Mouse (Mus musculus): Measurements from ENCODE around the gene Tead2.
A peak's percentile ranks its signal among the peaks of the same experiment; 100 is the strongest.
"Not testable (repeated sequence)": the region's sequence is repeated elsewhere in the genome, so short reads cannot be mapped to it uniquely, and the experiment has no call there.

Gene Tead2

DNA sequence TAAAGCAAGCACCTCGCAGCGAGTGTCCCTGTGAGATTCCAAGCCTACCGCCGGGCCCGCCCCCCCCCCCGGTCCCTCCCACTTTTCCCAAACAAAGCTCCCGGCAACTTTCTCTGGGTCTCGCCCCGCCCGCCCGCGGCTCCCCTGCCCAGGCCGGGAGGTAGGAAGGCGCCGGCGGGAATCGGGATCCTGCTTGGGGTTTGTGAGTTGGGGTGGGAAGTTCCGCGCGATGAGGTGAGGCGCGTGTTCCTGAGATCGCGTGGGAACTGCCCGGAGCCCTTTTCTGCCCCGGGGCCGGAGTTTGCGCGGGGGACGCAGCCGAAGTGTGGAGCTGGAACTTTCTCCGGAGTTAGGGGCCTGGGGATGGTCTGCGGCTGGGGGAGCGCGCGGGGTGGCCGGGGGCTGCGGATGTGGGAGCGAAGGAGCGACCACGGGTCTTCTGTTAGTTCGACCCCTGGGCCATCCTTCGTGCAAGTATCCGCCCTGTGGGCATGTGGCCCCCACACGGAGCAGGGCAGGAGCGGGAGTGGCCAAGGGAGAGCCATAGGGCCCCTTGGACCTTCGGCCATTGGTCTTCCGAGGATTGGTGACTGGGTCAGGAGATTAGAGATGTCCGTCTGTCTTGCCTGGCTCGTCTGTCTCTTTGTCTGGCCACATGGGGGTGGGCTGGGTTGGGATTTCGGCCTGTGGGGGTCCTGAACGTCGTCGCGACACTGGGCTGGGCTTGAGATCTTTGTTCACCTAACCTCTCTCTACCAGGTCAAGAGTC, at the start of gene Tead2:
Gene Tead2, plus strand, starts transcription at position 81 of the 769 bp plus-strand sequence.
- no peak for DNase-seq (ENCODE audit: low spot score in 2 of 2)

DNA sequence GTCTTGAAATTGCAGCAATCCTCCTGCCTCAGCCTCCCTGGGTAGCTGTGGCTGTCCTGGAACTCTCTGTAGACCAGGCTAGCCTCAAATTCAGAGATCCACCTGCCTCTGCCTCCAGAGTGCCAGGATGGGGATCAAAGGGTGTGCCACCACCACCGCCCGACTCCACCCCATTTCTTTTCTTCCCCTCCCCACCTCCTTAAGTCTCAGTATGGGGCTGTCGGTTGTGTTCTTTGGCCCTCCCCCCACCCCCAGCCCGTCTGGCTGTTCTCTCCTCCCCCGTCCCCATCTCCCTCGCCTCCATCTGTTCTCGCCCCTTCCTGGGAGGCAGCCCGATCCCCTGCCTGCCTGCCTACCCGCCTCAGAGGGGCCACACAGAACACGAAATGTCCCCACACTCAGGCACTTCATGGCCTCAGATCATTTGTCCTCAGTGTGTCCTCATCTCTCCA, 48.6 kb upstream of the Tead2 start:
- no peak for DNase-seq (ENCODE audit: low spot score in 2 of 2)

DNA sequence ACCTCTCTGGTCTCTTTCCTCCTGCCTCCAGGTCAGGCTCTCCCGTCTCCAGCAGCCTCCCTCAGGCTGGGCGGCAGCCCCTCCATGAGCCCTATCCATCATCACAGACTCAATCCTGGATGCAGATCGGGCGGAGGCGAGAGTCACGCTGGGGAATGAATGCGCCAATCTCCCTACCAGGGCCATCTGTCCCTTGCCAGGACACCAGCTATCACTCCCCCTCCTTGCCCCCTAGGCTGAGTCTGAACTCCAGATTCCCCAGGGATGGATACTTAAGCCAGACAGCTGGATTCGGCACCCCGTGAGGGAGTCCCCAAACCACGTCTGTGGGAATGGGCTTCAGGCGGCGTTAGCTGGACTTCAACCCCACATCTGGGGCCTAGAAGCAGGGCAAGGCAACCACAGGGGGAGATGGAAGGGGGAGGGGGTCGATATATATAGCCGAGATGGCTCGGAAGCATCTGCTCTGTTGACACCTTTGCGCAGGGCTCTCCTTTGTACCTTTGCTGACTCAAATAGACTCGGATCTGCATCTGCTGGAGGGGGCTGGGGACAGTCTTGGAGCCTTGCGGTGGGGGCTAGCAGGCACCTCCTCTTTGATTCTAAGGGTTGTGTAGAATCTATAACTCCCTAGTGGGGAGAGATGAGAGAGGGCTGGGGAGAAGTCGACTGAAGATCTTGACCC, 47.6 kb upstream of the Tead2 start:
- DNase-seq (ENCODE audit: low spot score in 2 of 2): peak in 1 of 2 experiments; percentile 72

DNA sequence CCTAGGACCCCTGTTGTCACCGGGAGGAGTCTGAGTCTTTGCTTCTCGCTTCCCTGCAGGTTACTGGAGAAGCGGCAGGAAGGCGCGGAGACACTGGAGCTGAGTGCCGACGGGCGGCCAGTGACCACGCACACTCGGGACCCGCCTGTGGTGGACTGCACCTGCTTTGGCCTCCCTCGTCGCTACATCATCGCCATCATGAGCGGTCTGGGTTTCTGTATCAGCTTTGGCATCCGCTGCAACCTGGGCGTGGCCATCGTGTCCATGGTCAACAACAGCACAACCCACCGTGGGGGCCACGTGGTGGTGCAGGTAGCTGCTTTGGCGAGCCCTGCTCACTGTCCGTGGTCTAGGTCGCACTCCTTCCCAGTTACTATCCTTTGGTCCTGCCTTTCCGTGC, 46.9 kb upstream of the Tead2 start:
- DNase-seq (ENCODE audit: low spot score in 2 of 2): no peak

DNA sequence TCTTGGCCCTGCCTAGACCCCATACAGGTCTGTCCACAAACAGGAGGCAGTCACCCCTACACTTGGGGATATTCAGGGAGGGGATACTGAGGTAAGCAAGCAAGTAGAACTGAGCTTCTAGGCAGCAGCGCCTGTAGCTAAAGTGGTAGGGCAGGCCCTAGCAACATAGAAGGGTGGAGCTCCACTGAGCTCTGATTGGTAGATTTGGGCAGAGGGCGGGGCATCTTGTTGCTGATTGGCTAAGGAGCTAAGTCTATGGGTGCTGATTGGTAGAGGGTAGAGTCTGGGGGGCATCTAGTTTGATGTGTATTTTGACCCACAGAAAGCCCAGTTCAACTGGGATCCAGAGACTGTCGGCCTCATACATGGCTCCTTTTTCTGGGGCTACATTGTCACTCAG, 46.1 kb upstream of the Tead2 start:
- peak in 1 of 2 experiments; percentile 80 for DNase-seq (ENCODE audit: low spot score in 2 of 2)

DNA sequence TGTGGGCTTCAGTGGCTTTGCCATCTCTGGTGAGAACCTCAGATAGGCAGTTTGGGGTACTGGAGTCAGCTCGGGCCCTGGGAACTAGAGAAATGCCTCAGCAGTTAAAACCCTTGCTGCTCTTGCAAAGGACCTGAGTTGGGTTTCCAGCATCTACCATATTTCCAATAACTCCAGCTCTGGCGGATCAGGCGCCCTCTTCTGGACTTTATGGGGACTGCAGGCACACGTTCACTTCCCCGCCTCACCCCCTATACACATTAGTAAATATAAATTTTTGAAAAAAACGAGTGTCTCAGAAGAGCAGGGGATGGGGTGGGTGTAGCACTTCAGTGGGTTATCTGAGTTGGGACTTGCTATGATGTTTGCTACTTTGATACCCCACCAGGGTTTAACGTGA, 42.6 kb upstream of the Tead2 start:
- DNase-seq (ENCODE audit: low spot score in 2 of 2): no peak

DNA sequence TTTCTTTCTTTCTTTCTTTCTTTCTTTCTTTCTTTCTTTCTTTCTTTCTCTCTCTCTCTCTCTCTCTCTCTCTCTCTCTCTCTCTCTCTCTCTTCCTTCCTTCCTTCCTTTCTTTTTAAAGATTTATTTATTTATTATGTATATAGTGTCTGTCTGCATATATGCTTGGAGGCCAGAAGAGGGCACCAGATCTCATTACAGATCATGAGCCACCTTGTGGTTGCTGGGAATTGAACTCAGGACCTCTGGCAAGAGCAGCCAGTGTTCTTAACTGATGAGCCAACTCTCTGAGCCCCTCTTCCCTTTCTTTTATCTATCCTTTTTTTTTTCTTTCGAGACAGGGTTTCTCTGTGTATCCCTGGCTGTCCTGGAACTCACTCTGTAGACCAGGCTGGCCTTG, 41.8 kb upstream of the Tead2 start:
- DNase-seq (ENCODE audit: low spot score in 2 of 2): not testable (repeated sequence)

DNA sequence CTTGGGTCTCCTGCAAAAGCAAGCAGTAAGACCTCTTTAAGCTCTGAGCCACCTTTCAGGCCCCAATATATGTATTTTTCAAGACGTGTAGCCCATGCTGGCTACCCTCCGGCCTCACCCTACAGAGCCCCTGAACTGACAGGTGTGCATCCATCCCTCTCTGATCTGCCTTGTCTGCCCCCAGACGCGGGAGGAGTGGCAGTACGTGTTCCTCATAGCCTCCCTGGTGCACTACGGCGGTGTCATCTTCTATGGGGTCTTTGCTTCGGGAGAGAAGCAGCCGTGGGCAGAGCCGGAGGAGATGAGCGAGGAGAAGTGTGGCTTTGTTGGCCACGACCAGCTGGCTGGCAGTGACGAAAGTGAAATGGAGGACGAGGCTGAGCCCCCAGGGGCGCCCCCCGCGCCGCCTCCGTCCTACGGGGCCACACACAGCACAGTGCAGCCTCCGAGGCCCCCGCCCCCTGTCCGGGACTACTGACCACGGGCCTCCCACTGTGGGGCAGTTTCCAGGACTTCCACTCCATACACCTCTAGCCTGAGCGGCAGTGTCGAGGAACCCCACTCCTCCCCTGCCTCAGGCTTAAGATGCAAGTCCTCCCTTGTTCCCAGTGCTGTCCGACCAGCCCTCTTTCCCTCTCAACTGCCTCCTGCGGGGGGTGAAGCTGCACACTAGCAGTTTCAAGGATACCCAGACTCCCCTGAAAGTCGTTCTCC, 40.8 kb upstream of the Tead2 start:
- DNase-seq (ENCODE audit: low spot score in 2 of 2): no peak

DNA sequence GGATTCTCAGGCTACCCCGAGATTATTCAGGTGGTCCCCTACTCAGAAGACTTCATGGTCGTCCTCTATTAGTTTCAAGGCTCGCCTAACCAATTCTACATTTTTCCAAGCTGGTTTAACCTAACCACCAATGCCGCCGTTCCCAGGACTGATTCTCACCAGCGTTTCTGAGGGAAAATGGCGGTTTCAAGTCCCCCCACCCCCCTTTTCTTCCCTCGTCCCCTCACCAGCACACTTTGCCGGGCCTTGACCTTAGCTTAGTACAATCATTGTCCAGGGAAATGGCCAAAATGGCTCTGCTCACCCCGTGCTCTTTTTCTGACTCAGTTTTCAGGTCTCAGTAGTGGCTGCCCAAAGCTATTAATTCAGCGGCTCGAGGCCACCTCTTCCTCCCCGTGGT, 40.2 kb upstream of the Tead2 start:
- DNase-seq (ENCODE audit: low spot score in 2 of 2): no peak

DNA sequence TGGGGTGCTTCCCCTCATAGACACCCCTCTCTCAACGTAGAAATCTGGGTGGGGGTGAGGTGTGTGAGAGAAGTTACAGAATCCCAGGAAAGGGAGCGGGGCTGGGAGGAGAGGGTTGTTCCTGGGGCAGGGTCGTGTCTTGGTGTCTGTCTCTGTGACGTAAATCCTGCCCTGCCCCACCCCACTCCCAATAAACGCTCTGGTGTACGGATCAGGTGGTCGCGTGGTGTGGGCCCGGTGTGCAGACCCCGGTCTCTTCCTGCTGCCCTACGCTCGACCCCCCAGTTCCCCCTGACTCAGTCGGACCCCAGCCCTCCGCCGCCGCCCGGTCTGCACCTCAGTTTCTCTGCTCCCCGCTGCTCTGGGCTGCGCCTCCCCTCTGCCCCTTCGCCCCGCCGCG, 39.6 kb upstream of the Tead2 start:
- no peak for DNase-seq (ENCODE audit: low spot score in 2 of 2)

DNA sequence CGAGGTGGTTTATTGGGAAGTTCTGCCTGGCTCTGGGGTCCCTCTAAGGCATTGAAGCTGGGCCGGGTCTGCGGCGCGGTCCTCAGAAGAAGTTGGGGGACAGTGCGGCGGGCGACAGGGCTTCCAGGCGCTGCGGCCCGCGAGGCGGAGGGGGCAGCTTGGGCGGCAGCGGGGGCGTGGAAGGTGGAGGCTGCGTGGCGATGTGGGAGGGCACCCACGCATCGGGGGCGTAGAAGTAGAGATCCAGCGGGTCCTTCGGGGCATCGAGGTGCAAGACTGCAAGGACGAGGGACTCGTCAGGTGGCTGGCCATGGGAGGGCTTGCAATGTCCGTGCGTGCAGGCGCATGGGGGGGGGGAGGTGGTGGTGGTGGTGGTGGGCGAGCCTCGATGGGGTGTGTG, 39.2 kb upstream of the Tead2 start:
- DNase-seq (ENCODE audit: low spot score in 2 of 2): no peak

DNA sequence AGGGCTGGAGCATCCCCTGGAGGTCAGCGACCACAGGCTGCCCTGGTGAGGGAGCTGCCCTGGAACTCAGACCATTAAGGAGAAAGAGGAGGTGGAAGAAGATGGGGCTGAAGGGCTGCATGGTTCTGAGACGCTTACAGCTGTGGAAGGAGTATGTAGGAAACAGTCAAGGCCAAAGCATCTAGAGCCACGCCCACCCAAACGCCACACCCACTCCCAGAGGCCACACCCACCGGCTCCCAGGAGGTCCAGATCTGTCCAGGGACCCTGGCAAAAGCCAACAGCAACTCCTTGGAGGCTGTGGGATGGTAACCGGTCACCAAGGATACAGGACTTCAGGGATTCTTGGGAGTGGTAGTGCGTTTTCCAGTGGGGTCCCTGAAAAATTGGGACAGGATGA, 37.0 kb upstream of the Tead2 start:
- no peak for DNase-seq (ENCODE audit: low spot score in 2 of 2)

DNA sequence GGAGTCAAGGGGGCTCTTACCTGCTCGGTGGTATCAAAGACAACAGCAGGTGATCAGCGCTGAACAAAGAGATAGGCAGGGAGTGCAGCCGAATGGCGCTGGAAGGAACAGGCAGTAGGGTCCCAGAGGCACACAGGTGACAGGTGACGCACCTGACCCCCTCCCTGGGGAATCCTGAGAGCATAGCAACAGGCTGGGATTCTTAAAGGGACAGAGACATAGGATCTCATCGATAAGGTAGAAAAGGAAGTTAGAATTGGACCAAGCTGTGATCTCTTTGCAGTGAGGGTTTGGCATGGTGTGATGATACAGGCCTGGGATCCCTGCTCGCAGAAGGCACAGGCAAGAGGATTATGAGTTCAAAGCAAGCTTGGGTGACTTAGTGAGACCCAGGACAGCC, 36.1 kb upstream of the Tead2 start, which contains the start of gene Gfy:
Gene Gfy, minus strand, starts transcription at position 101 of the 400 bp plus-strand sequence.
- no peak for DNase-seq (ENCODE audit: low spot score in 2 of 2)

DNA sequence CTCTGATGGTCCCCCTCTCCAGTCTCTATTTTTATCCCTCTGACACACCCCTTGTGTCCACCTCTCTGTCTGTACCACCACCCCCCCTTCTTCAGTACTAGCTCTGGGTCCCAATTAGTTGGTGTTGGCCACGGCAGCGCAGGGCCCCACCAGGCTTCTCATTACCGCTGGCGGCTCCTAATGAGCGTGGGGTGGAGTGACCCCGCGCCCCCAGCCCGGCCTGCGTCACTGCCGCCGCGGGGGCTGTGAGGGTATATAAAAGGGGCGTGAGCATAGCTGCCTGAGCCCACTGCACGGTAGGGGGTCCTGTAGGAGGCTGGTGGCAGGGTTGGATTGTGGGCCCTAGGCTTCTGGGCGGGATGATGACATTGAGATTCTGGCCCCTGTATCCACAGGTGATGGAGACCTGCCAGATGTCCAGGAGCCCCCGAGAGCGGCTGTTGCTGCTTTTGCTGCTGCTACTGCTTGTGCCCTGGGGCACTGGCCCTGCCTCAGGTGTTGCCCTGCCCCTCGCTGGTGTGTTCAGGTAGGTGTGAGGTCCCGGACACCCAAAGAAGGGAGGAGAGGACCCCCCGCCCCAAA, 34.6 kb upstream of the Tead2 start, which contains the start of gene Pth2:
Gene Pth2, plus strand, starts transcription at position 100 of the 582 bp plus-strand sequence.
- no peak for DNase-seq (ENCODE audit: low spot score in 2 of 2)

DNA sequence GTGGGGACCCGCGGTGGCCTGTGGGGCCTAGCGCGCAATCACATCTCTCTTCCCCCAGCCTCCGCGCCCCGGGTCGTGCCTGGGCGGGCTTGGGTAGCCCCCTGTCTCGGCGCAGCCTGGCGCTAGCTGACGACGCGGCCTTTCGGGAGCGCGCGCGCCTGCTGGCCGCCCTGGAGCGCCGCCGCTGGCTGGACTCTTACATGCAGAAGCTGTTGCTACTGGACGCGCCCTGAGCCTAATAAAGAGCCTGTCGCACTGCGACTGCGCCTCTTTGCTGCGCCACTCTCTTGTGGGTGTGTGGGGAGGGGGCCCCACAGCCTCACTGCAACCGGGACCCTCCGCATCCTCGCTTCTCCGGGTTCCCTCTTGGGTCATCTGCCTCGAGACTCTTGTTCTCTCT, 34.0 kb upstream of the Tead2 start:
- no peak for DNase-seq (ENCODE audit: low spot score in 2 of 2)

DNA sequence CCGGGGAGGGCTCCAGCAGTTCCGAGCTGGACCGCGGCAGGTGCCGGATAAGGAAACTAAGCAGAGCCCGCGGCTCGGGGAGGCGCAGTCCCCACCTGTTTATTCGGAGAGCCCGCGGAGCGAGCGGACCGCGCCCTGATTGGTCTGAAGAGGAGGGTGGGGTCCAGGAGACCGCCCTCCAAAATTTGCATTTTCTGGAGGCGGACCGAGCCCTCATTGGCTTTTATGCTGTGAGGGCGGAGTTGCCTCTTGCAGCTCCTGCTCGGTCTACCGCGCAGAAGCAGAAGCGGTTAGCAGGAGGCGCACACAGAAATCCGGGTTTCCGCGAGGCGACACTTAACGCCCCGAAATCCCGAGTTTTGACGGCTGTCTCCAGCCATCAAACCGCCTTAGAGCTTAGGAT, 33.4 kb upstream of the Tead2 start:
- peak; percentile 86 to 88 for DNase-seq (ENCODE audit: low spot score in 2 of 2)

DNA sequence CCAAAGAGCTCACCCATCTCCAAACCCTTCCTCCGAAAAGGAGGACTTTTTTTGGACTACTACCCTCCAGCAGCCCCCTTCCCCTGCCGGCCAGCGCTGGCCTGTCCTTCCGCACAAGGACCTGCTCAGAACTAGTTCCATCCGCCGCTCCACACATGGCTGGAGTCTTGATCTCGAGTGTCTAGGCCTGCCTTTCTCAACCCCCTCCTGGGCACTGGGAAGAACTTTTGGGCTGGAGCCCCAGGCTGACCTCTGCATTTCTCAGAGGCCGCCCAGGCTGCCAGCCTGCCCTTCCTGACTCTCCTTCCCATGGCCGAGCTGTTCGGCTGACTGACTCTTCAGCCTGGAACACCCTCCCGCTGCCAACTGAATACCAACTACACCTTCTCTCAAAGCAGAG, 32.9 kb upstream of the Tead2 start:
- no peak for DNase-seq (ENCODE audit: low spot score in 2 of 2)

DNA sequence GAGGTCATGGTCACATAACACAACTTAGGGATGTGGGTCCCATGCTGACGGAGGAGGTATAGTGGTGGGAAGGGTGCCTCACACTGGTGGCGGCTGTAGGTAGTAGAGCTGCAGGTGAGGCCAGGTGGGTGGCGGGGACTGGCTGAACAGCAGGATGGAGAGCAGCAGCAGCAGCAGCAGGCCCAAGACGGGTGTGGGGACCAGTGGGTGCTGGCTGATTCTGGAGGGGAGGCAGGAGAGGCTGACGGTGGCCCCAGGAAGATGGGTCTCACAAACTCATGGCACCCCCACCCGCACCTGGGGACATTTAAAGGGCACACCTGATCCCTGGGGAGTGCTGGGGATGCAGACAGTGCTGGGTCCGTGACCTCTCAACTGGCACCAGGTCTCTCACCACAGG, 31.9 kb upstream of the Tead2 start:
- DNase-seq (ENCODE audit: low spot score in 2 of 2): no peak

DNA sequence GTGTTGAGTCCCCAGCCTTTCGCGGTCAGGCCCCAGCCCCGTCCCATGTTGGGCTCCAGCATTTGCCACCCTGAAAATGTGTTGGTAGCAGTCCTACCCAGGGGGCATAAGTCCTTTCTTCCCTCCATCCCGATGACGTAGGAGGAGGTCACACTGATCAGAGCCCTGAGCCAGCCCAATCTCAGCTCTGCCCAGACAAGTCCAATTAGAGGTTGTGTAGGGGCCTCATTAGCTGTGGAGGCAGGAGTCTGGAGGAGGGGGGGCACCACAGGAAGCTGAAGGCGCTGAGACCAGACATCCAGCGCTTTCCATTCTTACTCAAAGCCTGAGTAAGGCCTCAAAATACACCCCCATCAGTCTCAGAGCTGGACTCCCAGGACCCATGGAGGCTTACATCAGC, 29.6 kb upstream of the Tead2 start:
- no peak for DNase-seq (ENCODE audit: low spot score in 2 of 2)

DNA sequence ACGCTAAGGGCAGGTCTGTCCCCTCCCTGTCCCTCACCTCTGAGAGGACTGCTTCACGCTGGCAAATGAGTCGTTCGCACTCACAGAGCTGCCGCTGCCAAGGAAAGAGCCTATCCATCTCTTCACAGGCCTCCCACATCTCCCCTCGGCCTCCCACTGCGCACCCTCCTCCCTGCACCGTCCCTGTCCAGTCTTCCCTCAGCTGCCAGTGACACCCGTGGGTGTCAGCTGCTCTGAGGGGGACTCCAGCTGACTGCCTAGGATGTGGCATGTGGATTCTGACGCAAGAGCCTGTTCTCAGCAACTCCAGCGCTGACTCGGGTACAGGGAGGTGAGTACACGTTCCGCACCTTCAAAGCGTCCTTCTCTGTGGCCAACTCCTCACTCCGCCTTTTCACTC, 26.0 kb upstream of the Tead2 start:
- peak; percentile 64 to 74 for DNase-seq (ENCODE audit: low spot score in 2 of 2)

DNA sequence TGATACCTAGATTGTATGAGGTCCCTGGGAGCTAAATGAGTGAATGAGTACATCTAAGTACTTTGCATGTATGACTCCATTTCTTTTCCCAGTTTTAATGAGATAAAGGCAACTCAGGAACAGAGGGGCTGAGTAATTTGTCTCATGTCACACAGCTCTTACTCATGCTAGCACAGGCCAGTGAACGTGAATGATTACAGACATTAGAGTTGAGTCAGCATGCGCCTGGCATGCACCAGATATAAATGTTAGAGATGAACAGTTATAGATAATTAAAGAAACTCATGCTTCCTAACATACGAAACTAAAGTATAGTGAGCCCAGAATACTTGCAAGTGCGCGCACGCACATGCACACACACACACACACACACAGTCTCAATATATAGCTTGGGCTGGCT, 25.4 kb upstream of the Tead2 start:
- no peak for DNase-seq (ENCODE audit: low spot score in 2 of 2)

DNA sequence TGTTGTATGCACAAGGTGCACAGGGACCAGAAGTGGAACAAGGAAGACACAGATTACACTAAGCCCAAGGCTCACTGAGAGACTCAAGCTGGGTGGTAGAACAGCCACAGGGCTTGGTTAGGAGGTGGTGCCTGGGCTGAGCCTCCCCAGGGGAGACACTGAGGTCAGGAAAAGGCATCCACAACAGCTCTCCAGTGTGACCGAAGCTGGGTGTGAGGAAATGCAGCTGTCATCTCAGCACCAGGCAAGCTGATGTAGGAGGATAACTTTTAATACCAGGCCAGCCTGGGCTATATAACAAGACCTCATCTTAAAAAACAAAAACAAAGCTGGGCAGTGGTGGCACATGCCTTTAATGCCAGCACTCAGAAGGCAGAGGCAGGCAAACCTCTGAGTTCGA, 24.4 kb upstream of the Tead2 start:
- no peak for DNase-seq (ENCODE audit: low spot score in 2 of 2)
